Mouse (Mus musculus): ENCODE measurements around the gene Opa1. TPM values are rescaled to one million over a fixed set of nuclear protein-coding genes. Genes with fewer than 3 reads are reported as not detected.

Gene Opa1
- 32.5 and 35.2 TPM in 2 replicates for polyA plus RNA-seq (2015; fragmentation: Nextera tagmentation; extraction: Ambion mirVana)

DNA sequence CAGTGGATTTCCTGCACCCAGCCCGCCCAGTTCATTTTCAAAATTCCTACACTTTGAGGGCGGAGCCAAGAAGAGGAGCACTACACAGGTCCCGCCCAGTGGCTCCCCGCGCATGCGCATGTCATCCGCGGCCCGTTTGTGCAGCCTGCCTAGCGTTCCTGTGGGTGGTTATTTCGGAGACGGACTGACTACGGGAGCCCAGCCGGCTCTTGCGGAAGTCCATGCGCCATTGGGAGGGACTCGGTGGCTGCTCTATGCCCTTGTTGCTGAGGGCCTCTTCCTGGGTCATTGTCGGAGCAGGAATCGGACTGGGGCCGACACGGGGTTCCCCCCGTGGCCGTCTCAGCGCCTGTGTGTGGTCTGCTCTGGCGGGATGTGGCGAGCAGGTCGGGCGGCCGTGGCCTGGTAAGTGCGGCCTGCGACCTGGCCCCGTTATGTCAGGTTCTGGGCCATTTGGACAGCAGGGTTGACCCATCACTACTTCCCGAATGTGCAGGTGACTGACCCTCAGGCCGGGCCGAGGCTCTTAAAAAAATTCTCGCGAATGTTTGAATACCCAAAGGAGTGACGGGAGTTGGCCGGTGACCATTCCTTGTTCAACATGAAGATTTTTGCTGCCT is at the start of gene Opa1:
Gene Opa1, plus strand, starts transcription at position 168 of the 620 bp plus-strand sequence.

DNA sequence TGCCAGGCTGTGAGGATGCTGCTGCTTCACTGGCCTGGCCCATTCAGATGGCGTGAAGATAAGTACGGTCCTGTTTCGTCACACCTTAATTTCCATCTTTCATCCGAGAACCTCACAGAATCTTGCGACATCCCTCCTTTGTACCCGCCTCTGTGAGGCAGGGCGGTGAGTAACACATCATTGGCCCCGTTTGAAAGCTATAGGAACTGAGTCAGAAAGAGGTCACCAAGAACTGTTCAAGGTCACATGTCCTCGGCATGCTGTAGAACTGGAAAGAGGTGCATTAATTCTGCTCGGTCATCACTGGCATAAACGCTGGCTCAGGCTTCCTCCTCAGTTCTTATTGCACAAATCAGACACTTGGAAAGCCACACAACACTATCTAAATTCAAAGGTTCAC is 34.3 kb upstream of the Opa1 start, which contains the start of gene Atp13a4:
Gene Atp13a4, minus strand, starts transcription at position 36 of the 400 bp plus-strand sequence.

Other genes starting within 250 kb of the Opa1 start
- 7.8 and 9.9 TPM in 2 replicates for gene Atp13a5, start 200.6 kb upstream of the Opa1 start, polyA plus RNA-seq (2015; fragmentation: Nextera tagmentation; extraction: Ambion mirVana)
- 2.9 and 4.1 TPM in 2 replicates for gene Atp13a4, start 34.5 kb upstream of the Opa1 start, polyA plus RNA-seq (2015; fragmentation: Nextera tagmentation; extraction: Ambion mirVana)